Mouse (Mus musculus) G1E (cell line): ENCODE measurements at regions not wholly inside any gene's neighbourhood (a gene's known extent, or its start where the extent isn't known, plus 50 kb on each side); places are given as distances from the start of the nearest gene placed in this dataset.

Source experiments
- CTCF ChIP-seq: IDR thresholded peaks from 2 replicates; pipeline ENCODE4 v1.5.1; 2012; ENCODE audit warnings: low read depth, low read length, inconsistent platforms, mixed read lengths
- GATA1 ChIP-seq: IDR thresholded peaks from 2 replicates; pipeline ENCODE4 v1.6.1; 2012; ENCODE audit warnings: borderline replicate concordance, low read length, inconsistent platforms, mixed read lengths
- GATA2 ChIP-seq: IDR thresholded peaks from 2 replicates; pipeline ENCODE4 v1.6.1; 2012; ENCODE audit warnings: low read depth, low read length, inconsistent platforms, borderline replicate concordance
- POLR2AphosphoS5 ChIP-seq: IDR thresholded peaks from 2 replicates; pipeline ENCODE4 v1.6.1; 2012; ENCODE audit warnings: low read depth, low read length, inconsistent platforms; ENCODE audit not compliant: insufficient replicate concordance
- TAL1 ChIP-seq: conservative IDR thresholded peaks from 2 replicates; pipeline ENCODE4 v1.6.1; 2012; ENCODE audit warnings: low read depth, low read length, inconsistent platforms, mixed read lengths

- no peak for TF ChIP-seq TAL1
- no peak for TF ChIP-seq CTCF
- TF ChIP-seq POLR2AphosphoS5: no peak
- TF ChIP-seq GATA1: no peak
- no peak for TF ChIP-seq GATA2
Observed at GRCm38 (mm10) chr5:51935391-51936354, 254.6 kb downstream of the Dhx15 start.
